Mouse (Mus musculus): ENCODE results near the gene Rbp1.

Rbp1 gene

DNA sequence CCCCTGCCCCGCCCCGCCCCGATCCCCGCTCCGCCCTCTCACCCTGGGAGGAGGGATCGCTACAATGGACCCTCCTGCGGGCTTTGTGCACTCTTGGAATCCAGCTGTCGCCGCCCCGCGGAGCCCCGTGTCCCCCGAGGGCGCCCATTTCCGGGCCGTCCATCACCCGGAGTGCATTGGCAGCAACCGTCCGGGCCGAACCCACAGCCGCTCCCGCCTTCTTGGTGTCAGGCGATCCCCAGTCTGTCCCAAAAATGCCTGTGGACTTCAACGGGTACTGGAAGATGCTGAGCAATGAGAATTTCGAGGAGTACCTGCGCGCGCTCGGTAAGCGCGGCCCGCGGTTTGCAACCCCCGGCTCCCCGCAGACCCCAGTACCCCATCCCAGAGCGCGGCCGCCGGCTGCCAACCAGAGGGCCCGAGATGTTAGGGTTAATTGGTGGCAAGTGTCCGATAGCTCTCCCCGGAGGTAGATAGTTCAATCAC lies 2.0 kb downstream of the Rbp1 start:
- CTCF ChIA-PET: no interaction called here

DNA sequence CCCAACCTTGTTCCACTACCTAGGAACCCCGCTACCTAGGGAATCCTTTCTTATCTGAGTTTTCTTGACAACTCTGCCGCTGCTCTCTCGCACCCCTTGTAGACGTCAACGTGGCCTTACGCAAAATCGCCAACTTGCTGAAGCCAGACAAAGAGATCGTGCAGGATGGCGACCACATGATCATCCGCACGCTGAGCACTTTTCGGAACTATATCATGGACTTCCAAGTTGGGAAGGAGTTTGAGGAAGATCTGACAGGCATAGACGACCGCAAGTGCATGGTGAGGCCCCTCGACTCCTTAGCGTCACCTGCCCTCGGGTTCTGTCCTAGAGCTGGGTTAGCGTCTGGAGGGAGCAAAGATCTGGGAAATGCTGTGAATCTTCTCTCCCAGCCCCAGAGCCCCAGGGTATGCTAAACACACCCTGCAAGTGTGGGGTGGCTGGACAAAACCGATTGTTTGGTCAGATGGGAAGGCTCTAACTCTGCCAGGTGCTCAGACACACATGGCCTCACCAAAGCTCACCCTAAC lies 2.7 kb downstream of the Rbp1 start:
- CTCF ChIA-PET: no interaction called here

DNA sequence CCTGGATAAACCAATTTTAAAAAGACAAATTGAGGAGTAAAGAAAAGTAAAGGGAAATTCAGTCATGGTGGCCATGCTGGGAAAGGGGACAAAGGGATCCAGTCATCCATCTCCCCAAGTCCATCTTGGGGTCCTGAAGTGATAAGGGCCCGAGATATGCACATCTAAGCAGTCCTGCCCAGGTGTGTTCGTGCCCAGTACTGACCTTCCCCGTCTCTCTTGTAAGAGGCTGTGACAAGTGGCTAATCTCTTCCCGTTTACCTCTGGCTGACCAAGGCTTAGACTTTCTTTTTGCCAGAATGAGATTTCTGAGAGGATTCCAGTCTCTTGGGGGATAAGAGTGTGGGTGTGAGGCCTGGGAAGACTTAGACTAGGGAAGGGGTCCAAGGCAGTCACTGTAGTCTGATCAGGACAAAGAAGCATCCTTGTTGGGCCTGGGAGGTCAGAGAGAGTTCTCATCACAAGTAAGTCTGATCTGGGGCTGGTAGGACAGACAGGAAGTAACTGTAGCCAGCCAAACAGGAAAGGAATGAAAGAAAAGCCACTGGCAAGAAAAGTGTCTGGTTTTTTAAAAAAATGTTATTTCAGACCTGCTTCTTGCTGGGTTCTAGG lies 5.3 kb downstream of the Rbp1 start:
- CTCF ChIA-PET: no interaction called here

DNA sequence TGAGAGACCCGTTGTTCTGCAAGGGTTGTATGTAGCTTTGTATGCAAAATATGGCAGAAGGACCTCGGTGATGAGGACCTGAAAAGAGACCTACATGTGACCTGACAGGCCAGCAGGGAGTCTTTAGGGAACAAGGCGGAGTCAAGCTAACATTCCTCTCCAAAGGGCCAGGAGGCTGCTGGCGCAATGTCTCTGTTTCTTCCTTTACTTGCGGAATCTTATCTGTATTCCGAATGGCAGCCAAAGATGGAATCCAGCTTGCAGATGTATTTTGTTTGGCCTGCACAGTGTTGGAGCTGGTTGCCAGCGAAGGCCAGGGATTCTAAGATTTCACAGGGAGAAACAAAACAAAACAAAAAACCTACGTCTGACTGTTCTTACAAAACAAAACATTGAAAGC lies 6.0 kb downstream of the Rbp1 start:
- CTCF ChIA-PET: no interaction called here

DNA sequence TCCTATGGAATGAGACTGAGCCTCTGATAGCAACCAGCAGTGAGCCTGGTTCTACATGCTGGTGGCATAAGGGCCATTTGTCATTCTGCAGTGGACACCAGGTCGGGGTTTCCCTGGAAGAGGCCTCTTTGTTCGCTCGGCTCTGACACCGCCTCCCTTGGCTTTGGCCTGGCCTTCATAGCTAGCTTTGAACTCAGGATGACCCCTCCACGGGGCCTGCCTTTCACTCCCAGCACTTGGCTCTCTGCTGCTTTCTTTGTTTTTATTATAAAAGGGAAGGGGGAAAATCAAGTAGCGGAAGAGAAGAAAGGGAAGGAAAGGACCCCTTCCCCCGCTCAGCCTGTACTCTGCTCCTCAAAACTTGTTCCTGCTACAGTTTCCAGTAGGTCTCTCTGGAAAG lies 7.0 kb downstream of the Rbp1 start:
- CTCF ChIA-PET: no interaction called here

DNA sequence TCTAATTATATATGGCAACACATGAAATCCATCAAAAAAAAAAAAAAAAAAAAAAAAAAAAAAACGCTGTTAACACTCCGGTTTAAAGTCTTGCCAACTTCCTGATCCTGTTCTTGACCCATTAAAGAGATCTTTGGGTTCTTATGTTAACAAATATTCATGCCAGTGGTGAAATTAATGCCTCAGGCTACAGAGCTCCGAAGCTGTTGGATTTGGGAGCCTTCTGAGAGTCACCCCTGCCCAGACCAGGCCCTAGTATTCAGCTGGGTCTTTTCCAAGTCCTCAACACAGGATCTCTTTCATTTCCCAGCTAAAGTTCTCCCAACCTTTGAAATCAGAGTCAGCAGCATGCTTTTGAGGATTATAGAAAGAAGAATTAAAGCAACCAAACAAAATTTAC lies 7.8 kb downstream of the Rbp1 start:
- CTCF ChIA-PET: no interaction called here

DNA sequence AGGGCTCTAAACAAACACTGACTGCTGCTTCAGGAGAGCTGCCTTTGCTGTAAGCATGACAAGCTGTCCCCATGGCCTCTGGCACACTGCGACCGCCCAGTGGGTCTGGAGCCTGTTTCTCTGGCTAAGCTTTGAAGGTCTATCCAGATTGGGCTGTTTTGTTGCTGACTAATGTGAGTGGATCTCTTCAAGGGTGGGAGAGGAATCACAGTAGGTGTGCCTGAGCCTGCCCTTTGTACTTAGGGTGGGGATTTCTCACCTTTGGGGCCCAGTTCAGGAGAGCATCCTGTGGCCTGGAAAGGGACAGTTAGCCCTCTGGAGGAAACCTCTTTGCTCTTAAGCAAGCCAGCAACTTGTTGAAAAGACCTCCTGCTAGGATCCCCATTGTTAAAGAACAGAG lies 10.3 kb downstream of the Rbp1 start:
- CTCF ChIA-PET: no interaction called here

DNA sequence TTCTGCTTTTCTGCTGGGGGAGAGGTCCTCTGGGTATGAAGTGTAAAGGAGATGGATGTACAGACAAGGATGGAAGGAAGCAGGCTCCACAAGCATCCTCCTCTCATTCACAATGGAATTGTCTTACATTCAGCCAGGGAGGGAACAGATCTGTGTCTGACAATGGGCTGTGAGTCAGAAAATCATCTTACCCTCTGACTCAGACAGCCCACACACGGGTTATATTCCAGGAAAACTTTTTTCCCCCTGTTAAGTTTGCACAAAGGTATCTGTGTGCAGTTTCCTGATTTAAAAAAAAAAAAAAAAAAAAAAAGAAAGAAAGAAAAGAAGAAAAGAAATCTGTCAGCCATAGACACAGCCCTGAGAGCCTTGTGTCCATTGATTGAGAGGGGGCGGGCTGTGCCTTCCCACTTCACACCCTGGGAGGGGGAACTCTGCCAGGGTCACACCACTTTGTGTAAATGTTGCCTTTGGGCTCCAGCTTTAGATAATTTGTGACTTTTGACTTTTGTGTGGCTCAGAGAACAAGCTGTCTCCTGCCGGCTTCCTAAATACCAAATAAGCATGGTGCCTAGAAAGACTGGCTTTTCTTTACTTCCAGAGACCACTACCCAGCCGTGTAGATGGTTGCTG lies 11.3 kb downstream of the Rbp1 start:
- CTCF ChIA-PET: no interaction called here

DNA sequence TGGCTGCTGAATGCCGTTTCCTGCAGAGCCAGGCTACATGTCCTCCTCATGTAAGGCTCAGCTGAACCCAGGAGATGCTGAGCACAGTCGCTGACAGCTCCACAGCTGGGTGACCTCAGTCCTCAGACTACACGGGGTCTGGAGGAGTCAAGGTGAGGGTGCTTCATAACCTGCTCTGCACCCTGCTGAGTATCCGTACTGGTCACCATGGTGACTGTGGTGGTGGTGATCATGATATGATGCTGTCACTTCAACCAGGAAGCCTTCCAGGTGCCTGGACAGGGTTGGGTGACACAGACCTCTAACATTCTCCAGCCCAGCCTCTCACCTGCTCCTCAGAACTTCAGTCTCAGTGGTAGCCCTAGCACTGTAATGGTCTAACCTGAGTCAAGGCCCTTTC lies 15.1 kb downstream of the Rbp1 start:
- CTCF ChIA-PET: no interaction called here

DNA sequence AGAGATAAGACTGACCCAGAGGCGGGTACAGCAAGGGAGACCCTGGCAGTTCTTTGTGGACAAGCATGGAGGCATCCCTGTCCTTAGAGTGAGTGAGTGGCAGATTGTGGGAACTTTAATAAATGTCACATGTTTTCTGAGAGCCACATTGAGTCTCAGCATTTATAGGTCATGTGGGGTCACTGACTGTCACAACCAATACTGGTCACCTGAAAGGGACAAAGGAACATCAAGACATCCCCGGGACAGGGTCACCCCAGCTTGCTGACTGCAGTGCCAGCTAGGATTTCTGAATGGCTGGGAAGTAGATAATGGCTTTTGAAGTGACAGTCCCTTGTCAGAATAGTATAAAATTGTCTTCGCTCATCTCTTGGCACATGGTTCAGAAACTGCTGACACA lies 16.3 kb downstream of the Rbp1 start:
- CTCF ChIA-PET: no interaction called here

DNA sequence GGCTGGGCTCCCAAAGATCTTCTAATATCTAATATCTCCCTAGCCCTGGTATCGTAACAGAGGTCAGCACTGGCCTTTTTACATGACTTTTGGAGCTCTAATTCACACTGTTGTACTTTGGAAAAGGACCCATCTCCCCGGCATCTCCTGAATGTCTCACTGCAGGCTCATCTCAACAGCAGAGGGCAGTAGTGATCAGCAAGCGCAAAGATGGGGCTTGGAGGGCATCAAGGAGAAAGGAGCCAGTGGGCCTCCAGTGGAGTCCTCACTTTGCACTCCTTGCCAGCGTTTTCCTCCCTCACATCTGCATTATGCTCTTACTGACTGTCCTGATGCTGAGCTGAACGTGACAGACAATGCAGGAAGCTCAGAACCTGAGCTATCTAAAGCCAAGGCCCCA lies 19.9 kb downstream of the Rbp1 start:
- CTCF ChIA-PET: no interaction called here

DNA sequence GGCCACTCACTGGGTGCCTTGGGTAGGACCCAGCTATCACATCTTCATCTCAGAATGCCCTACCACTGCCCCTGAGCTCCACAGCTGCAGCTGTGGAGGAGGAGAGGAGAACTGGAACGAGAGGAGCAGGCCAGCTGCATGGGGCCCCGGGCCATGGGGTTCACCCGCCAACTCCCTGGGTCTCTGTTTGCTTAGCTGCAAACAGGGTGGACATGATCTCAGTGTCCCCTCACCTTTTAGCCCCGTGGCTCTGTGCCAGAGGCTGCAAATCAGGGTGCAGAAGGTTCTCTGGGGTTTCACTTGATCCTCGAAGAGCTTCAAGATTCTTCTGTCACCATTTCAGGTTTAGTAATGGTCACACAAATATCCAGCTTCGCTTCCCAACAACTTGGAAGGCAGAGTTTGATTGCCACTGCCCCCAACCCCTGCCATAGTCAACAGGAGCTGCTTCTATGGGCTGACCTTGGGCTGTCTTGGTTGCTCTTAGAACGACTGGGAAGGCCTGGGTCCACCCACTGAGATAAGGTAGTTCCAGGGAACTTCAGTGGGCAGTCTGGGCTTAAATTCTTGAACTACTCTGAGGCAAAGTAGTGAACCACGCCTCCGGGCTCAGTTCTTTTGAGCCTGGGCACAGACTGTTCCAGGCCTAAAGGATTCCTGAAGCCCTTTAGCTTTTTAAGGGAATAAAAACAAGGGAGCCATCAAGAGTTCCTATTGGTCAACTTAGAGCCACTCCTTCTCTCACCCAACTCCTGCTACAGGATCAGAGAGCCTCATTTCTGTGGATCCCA lies 22.8 kb downstream of the Rbp1 start:
- CTCF ChIA-PET: no interaction called here

DNA sequence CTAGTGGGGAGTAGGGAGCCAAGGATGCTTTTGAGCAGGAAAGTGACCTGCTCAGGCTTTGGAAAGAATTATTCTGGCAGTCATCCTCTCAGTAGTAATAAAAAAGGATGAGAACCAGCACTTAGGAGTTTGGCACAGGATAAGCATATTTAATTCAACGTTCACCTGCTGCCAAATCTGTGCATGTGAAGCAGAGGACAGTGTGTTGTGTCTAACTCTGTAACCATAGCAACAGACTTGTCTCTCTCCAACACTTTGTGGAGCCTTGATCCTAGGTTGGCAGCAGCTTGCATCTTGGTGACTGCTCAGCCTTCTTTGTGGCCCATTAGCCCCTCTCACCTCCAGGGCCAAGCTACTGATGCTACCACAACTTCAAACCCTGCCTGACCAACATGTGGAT lies 28.2 kb downstream of the Rbp1 start:
- CTCF ChIA-PET: no interaction called here

DNA sequence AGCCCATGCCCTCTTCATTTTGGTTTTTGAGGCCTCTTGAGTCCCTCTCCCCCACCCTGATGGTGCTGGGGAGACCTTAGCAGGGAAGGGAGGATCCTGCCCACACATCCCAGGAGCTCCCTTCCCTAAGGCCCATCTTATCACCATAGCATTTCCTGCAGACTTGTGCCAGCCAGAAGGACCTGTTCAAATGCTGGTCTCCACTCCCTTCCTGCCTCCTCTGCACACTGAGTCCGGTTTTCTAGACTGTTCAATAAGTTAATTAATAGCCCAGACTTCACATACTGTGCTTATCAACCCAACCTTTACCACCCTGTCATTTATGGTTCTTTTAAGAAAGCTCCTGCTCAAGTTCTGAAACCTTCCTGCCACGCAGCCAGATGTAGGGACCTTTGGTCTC lies 43.9 kb downstream of the Rbp1 start:
- CTCF ChIA-PET: no interaction called here

DNA sequence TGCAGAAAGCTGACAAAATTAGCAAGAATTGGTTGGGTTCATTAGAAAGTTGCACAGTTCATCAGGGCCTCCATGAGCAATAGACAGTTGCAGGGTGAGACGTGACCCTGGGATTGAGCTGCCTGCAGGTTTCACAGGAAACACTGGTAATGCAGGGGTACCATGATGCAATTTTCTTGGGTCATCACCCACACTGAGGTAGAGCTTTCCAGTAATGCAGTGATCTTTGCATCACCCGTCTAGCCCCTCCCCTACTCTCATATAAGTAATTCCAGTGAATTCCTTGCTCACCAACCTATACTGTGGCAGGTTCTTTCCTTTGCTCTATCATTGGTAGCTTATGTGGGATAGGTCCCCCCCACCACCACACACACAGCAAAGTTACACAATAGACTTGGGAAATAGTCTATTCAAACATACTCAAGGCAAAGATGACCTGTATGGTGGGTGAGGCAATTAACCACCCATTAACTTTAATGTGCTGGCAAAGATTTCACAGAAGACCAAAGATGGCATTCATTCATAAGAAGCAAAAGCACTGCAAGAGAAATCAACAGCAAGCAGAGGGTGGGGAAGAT lies 57.5 kb downstream of the Rbp1 start:
- CTCF ChIA-PET: no interaction called here

DNA sequence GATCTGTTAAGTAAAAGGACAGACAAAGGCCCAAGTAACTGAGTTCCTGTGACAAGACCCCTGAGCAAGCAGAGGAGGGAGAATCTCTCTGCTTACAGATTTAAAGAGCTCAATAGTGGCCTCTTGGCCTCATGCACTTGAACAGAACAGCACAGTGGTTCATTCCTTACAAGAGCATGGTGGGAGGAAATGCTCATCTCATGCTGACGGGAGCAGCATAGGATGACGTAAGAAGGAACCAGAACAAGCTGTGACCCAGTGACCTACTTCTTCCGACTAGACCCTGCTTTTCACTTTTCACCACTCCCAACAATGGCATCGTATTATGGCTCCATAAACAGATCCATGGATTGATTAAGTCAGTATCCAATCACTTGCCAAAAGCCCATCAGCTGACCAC lies 59.5 kb downstream of the Rbp1 start:
- CTCF ChIA-PET: no interaction called here

DNA sequence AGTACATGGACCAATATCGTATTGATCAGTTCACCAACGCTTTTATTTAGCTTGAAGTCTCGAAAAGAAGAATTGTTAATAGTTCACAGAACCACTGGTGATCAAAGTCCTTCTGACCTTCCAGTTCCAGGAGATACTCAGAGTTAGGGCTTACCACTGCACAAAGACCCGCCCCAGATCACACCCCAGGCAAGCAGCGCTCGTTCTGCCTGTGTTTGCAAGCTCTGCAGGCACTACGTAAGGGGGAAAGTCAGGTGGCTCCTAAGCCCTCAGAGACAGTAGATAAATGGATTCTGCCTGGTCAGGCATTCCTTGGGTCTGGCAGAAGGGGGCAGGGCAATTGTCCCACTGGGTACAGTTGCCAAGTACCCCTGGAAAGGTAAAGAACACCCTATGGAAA lies 62.3 kb downstream of the Rbp1 start:
- CTCF ChIA-PET: no interaction called here

DNA sequence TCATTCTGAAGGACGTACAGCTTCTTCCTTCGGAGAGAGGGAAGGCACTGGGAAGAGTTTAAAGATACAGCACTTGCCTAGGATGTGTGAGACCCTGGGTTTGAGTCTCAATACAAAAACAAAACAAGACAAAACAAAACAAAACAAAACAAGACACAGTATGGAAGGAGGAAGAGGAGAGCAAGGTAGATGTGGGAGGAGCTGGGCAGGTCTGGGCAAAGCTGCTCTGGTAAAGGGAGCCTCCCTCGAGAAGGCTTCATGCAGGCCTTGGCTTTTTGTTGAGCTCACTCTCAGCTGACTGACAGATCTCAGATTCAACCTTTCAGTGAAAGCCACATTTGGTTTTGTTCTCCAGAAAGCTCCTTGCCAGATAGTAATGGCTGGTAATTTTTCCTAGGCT lies 63.1 kb downstream of the Rbp1 start, which contains the start of gene Rbp2:
TSS of gene Rbp2 (plus strand) at position 301 of the 400 bp plus-strand sequence.
- CTCF ChIA-PET: no interaction called here

DNA sequence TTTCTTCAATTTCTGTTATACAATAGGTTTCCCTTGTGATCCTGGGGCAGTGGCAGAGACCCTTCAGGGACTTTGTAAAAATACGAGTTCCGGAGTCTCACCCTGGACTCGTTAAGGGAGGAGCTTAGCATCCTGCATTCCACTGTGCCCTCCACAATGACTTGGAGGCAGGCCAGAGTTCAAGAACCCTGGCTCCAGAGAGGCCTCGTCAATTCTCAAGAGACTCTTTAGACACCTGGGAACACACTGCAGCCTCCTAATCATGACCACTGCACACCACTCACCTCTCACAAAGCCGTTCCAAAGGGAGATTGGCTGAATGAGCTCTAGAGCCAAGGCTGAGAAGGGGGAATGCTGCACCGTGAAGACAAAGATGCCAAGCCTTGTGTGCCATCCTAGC lies 64.5 kb downstream of the Rbp1 start:
- CTCF ChIA-PET: no interaction called here

DNA sequence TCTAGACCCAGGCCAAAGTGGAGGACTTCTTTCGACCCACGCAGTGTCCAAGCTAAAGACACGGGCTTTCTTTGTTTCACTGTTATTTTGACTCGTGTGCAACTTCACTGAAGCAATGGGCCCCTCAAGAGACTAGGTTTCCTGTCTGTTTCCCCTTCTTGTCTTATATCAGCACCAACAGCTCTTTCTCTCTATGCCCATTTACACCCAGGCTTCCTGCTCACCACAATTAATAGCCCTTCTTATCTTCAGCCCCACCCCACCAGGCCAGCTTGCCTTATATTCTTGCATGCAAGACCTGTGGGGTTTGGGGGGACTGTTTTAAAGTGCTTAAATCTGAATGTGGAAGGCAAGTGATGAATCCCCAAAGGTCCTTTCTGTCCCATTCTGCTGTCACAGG lies 66.8 kb downstream of the Rbp1 start:
- CTCF ChIA-PET: no interaction called here

DNA sequence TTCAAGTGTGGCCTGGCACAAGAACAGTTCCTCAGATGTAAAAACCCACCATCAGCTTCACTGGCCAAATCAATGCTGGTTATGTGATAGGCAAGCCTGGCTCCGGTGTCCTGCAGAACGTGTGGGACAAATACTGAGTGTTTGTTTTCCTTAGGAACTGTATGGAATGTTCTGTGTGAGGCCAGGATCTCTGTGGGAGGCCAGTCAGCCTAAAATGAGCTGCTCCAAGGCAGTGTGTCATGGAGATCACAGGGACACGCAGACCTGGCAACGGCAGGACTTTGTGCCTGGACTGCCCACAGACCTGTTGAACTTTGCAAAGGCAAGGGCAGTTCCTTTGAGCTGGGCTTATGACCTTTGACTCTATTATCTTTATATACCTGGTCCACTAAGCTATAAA lies 67.4 kb downstream of the Rbp1 start:
- CTCF ChIA-PET: no interaction called here

DNA sequence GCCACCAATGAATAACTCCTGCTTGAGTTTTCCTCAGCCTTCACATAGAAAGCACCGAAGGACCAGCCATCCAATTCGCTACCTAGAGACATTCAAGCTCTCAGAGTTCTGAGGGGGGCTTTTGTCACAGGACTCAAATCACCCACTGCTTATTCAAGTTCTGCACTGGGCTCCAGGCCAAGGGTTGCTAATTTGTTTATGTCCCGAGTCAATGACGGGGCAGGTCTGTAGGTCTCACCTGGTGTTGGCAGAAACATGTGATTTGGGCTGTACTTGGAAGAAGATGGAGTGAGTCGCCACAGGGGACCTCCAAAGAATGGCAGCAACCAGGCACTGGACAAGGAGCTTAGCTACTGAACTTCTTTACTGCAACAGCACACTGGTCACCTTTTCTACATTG lies 68.3 kb downstream of the Rbp1 start:
- CTCF ChIA-PET: no interaction called here

DNA sequence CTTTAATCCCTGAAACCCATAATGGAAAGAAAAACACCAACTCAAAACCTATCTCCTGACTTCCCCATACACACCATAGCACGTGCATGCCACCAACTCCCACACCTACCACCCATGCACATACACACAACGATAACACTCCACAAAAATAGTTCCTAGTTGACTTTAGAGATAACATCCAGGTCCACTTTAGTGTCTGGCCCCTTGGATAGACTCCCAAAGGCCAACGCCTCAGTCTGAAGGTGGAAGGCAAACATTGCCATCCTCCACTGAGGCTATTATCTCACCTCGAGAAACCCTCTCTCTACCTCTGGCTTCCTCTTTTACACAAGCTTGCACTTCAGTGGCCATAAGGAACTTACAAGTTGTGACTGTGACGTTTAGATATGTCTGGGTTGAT lies 69.5 kb downstream of the Rbp1 start:
- CTCF ChIA-PET: interaction anchor here (0.8 kb wide), 1 partner anchor 15 kb away, joined by 15 read pairs; no protein-coding TSS in a partner anchor

All from spleen, embryonic (tissue).